Mouse (Mus musculus) spleen, adult 12 weeks (tissue): ENCODE measurements around the gene Numbl.

Experiments
- DNase-seq: peaks from one replicate; pipeline ENCODE4 v3.0.0; 2022; ENCODE audit warnings: low spot score

The Numbl gene

GRCm38 (mm10) chr7:27255721-27256120 is 2.5 kb upstream of the Numbl start:
- DNase-seq, result no peak

GRCm38 (mm10) chr7:27257046-27257851 is 984 bp upstream of the Numbl start:
- DNase-seq, result peak; percentile 36

- no peak for DNase-seq
These were observed 405 bp upstream of the Numbl start for GRCm38 (mm10) chr7:27257852-27258204.

GRCm38 (mm10) chr7:27259271-27259721 is 1.1 kb downstream of the Numbl start:
- no peak for DNase-seq

- DNase-seq, result no peak
These were observed 1.5 kb downstream of the Numbl start for GRCm38 (mm10) chr7:27259771-27260170.

- DNase-seq, result no peak
These were observed 2.6 kb downstream of the Numbl start for GRCm38 (mm10) chr7:27260856-27261255.

- no peak for DNase-seq
These were observed 3.7 kb downstream of the Numbl start for GRCm38 (mm10) chr7:27261888-27262287.

GRCm38 (mm10) chr7:27264761-27265160 is 6.5 kb downstream of the Numbl start:
- no peak for DNase-seq

GRCm38 (mm10) chr7:27266515-27267128 is 8.4 kb downstream of the Numbl start:
- no peak for DNase-seq

GRCm38 (mm10) chr7:27271423-27271822 is 13.2 kb downstream of the Numbl start:
- no peak for DNase-seq

- no peak for DNase-seq
These were observed 15.6 kb downstream of the Numbl start for GRCm38 (mm10) chr7:27273739-27274351.

- DNase-seq, result no peak
These were observed 16.7 kb downstream of the Numbl start for GRCm38 (mm10) chr7:27274916-27275315.

- no peak for DNase-seq
These were observed 17.8 kb downstream of the Numbl start for GRCm38 (mm10) chr7:27276021-27276420.

GRCm38 (mm10) chr7:27277191-27277590 is 19.0 kb downstream of the Numbl start:
- no peak for DNase-seq

- no peak for DNase-seq
These were observed 23.5 kb downstream of the Numbl start for GRCm38 (mm10) chr7:27281717-27282116.

GRCm38 (mm10) chr7:27282225-27282624 is 24.0 kb downstream of the Numbl start:
- no peak for DNase-seq

- DNase-seq, result no peak
These were observed 26.8 kb downstream of the Numbl start for GRCm38 (mm10) chr7:27284865-27285697.

- DNase-seq, result no peak
These were observed 27.4 kb downstream of the Numbl start for GRCm38 (mm10) chr7:27285698-27286066.

- DNase-seq, result no peak
These were observed 30.5 kb downstream of the Numbl start for GRCm38 (mm10) chr7:27288732-27289131.

GRCm38 (mm10) chr7:27290555-27290954 is 32.3 kb downstream of the Numbl start:
- no peak for DNase-seq

GRCm38 (mm10) chr7:27291795-27292466 is 33.7 kb downstream of the Numbl start:
- DNase-seq, result no peak

GRCm38 (mm10) chr7:27295956-27296355 is 37.7 kb downstream of the Numbl start:
- no peak for DNase-seq
